8 mouse cellular contexts compared by ENCODE assay signal in genomic region chr15:78876991-78877809, GRCm38 (mm10). TPM values are rescaled to one million over a fixed set of nuclear protein-coding genes. Genes with fewer than 3 reads are reported as not detected.
DNase-seq lines count a peak whose midpoint lies in the region; ATAC-seq and TF ChIP-seq lines count a peak whose summit lies in the region.

TSS of gene Gga1 (plus strand) at chr15:78877190.

- under 1% methylated on average over 57 of the region's 95 CpGs for WGBS in embryonic facial prominence, embryonic 13.5 days
- under 1% methylated on average over 86 of the region's 95 CpGs for WGBS in kidney, adult 2 months
- under 1% methylated on average over 77 of the region's 95 CpGs for whole genome bisulfite sequencing in limb, embryonic 12.5 days
- under 1% methylated on average over 84 of the region's 95 CpGs for WGBS in midbrain, embryonic 15.5 days
- under 1% methylated on average over 71 of the region's 95 CpGs for WGBS in spleen, adult 2 months

- DNase-seq in 3134 (ENCODE audit: extremely low read depth, insufficient read length, low spot score) = peak; percentile 89
- DNase-seq in adrenal gland, postnatal 36 days = peak; percentile 92
- peak; percentile 96 to 97 for DNase-seq in heart, adult 18-20 months
- peak; percentile 98 for DNase-seq in kidney, adult 2 months
- peak; percentile 88 to 97 for DNase-seq in spleen, adult 2 months (ENCODE audit: low read depth in 1 of 2, low spot score in 2 of 2)

- H3K4me2 ChIP-seq in embryonic facial prominence, embryonic 13.5 days = peak within 1 kb of the TSS; percentile 93
- peak within 1 kb of the TSS; percentile 73 for H3K4me2 ChIP-seq in limb, embryonic 12.5 days
- peak within 1 kb of the TSS; percentile 83 for H3K4me2 ChIP-seq in midbrain, embryonic 15.5 days

- peak; percentile 86 for ATAC-seq in embryonic facial prominence, embryonic 13.5 days (ENCODE audit: insufficient number of reproducible peaks, insufficient read depth, low FRiP score, low TSS enrichment, low read depth)
- ATAC-seq in limb, embryonic 12.5 days (ENCODE audit: insufficient number of reproducible peaks, insufficient read depth, low FRiP score, low TSS enrichment, low read depth) = peak; percentile 83
- peak; percentile 88 for ATAC-seq in midbrain, embryonic 15.5 days (replicated peaks)

- H3K9ac ChIP-seq in embryonic facial prominence, embryonic 13.5 days = peak within 1 kb of the TSS; percentile 87
- H3K9ac ChIP-seq in limb, embryonic 12.5 days (replicated peaks) = peak within 1 kb of the TSS; percentile 81
- peak within 1 kb of the TSS; percentile 77 for H3K9ac ChIP-seq in midbrain, embryonic 15.5 days

- H3K4me3 ChIP-seq in embryonic facial prominence, embryonic 13.5 days = peak within 1 kb of the TSS; percentile 70
- peak within 1 kb of the TSS; percentile 56 for H3K4me3 ChIP-seq in kidney, adult 2 months (ENCODE audit: insufficient read depth, low read depth, low read length)
- peak within 1 kb of the TSS; percentile 70 for H3K4me3 ChIP-seq in limb, embryonic 12.5 days (replicated peaks)
- H3K4me3 ChIP-seq in midbrain, embryonic 15.5 days = peak within 1 kb of the TSS; percentile 80
- H3K4me3 ChIP-seq in spleen, adult 2 months (ENCODE audit: extremely low read depth, insufficient read depth, insufficient read length) = peak within 1 kb of the TSS; percentile 78

- no peaks in the 10 kb centered on the region for H3K9me3 ChIP-seq in embryonic facial prominence, embryonic 13.5 days
- no peaks in the 10 kb centered on the region for H3K9me3 ChIP-seq in limb, embryonic 12.5 days
- no peaks in the 10 kb centered on the region for H3K9me3 ChIP-seq in midbrain, embryonic 15.5 days

- H3K36me3 ChIP-seq in embryonic facial prominence, embryonic 13.5 days = peaks cover 23% of the 10 kb centered on the region
- no peaks in the 10 kb centered on the region for H3K36me3 ChIP-seq in kidney, adult 2 months (ENCODE audit: control insufficient read depth, insufficient read depth, low read length)
- peaks cover 22% of the 10 kb centered on the region for H3K36me3 ChIP-seq in limb, embryonic 12.5 days
- peaks cover 4% of the 10 kb centered on the region; the same call in 1 of the 2 replicates for H3K36me3 ChIP-seq in midbrain, embryonic 15.5 days (replicated peaks)
- H3K36me3 ChIP-seq in spleen, adult 2 months (ENCODE audit: control insufficient read depth, insufficient read depth, low read length) = peaks cover 6% of the 10 kb centered on the region

- peak within 1 kb of the TSS; percentile 99 for H3K27ac ChIP-seq in embryonic facial prominence, embryonic 13.5 days
- peak within 1 kb of the TSS; percentile 97 for H3K27ac ChIP-seq in kidney, adult 2 months (ENCODE audit: insufficient read depth, low read depth, low read length)
- H3K27ac ChIP-seq in limb, embryonic 12.5 days = peak within 1 kb of the TSS; percentile 99
- H3K27ac ChIP-seq in midbrain, embryonic 15.5 days = peak within 1 kb of the TSS; percentile 99
- H3K27ac ChIP-seq in spleen, adult 2 months (ENCODE audit: insufficient read depth, low read length) = peak within 1 kb of the TSS; percentile 99

- no peak for TF ChIP-seq CTCF in kidney, adult 2 months (conservative IDR thresholded peaks at IDR 0.05; ENCODE audit: insufficient read depth, insufficient read length, low read depth, low read length)
- no peak for TF ChIP-seq CTCF in spleen, adult 2 months (IDR thresholded peaks at IDR 0.05; ENCODE audit: extremely low read depth, insufficient read depth, insufficient read length, insufficient replicate concordance)

- H3K4me1 ChIP-seq in embryonic facial prominence, embryonic 13.5 days = peaks cover 42% of the 10 kb centered on the region
- H3K4me1 ChIP-seq in kidney, adult 2 months (ENCODE audit: control insufficient read depth, insufficient read depth, low read length) = peaks cover 4% of the 10 kb centered on the region; the same call in 1 of the 2 replicates
- H3K4me1 ChIP-seq in limb, embryonic 12.5 days (replicated peaks) = peaks cover 23% of the 10 kb centered on the region
- H3K4me1 ChIP-seq in midbrain, embryonic 15.5 days = peaks cover 30% of the 10 kb centered on the region
- H3K4me1 ChIP-seq in spleen, adult 2 months (ENCODE audit: control insufficient read depth, insufficient read depth, insufficient read length) = peaks cover 12% of the 10 kb centered on the region; the same call in 1 of the 2 replicates

- peak; percentile 63 for TF ChIP-seq POLR2A in kidney, adult 2 months (IDR thresholded peaks at IDR 0.05; ENCODE audit: low read depth, low read length)
- peak; percentile 62 for TF ChIP-seq POLR2A in spleen, adult 2 months (IDR thresholded peaks at IDR 0.05; ENCODE audit: low read depth, low read length)

- H3K27me3 ChIP-seq in embryonic facial prominence, embryonic 13.5 days = no peaks in the 10 kb centered on the region
- H3K27me3 ChIP-seq in kidney, adult 2 months (replicated peaks; ENCODE audit: control insufficient read depth, insufficient read depth, low read length) = no peaks in the 10 kb centered on the region
- H3K27me3 ChIP-seq in limb, embryonic 12.5 days = no peaks in the 10 kb centered on the region
- no peaks in the 10 kb centered on the region for H3K27me3 ChIP-seq in midbrain, embryonic 15.5 days (replicated peaks)
- no peaks in the 10 kb centered on the region for H3K27me3 ChIP-seq in spleen, adult 2 months (ENCODE audit: control insufficient read depth, insufficient read depth, low read length)

RNA-seq across cellular contexts. Expression of gene Gga1, which starts in this region (rescaled TPM):
- total RNA-seq in adrenal gland, postnatal 36 days (2021) = 10 to 100 TPM; 56.0 to 57.3 TPM
- 42.5 and 51.8 TPM in 2 replicates for polyA plus RNA-seq in embryonic facial prominence, embryonic 13.5 days (2015; fragmentation: Nextera tagmentation; extraction: Ambion mirVana)
- 10 to 100 TPM; 40.3 to 45.2 TPM for total RNA-seq in heart, adult 18-20 months (2021)
- polyA plus RNA-seq in kidney, adult 2 months (2012; rRNA removed) = 56.5 and 68.1 TPM in 2 replicates
- 45.9 and 47.4 TPM in 2 replicates for polyA plus RNA-seq in limb, embryonic 12.5 days (2016; fragmentation: Nextera tagmentation; extraction: Ambion mirVana)
- polyA plus RNA-seq in midbrain, embryonic 15.5 days (2015; fragmentation: Nextera tagmentation; extraction: Ambion mirVana) = 50.7 and 50.8 TPM in 2 replicates
- polyA plus RNA-seq in spleen, adult 2 months (2012; rRNA removed) = 70.2 and 89.3 TPM in 2 replicates

Comparison
In these comparisons a context has a peak if more than half of its experiments do, and no peak if none do; other contexts are left out.
1. Peak in every context shown above with its lines: DNase-seq, ATAC-seq, H3K4me3 ChIP-seq and H3K27ac ChIP-seq.